Mouse (Mus musculus): ENCODE measurements around the gene Orc3. TPM values are rescaled to one million over a fixed set of nuclear protein-coding genes. Genes with fewer than 3 reads are reported as not detected.
"Not testable (repeated sequence)": the region's sequence is repeated elsewhere in the genome, so short reads cannot be mapped to it uniquely, and the experiment has no call there.

Orc3 gene
- polyA plus RNA-seq, 1 experiment from 2014 or later = 82.2 TPM

DNA sequence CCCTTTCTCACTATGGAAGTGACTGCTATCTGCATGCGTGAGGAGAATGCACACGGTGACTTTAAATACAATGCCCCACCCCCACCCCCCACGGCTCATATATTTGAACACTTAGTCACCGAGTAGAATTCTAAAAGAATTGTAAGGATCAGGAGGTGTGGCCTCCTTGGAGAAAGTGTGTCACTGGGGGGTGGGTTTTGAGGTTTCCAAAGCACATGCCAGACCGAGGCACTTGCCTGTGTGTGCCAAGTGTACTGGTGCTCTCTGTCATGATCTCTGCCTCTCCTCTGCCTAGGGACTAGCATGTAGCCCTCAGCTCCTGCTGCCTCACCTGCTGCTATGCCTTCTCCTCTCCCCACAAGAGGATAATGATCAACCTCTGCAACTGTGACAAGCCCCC lies 32.3 kb downstream of the Orc3 start:
- no peak for ATAC-seq (ENCODE audit: insufficient number of reproducible peaks, low FRiP score)
- 75% methylated on average over 5 of the region's 5 CpGs for WGBS
- H3K4me3 ChIP-seq = no peak overlapping the region
- peaks cover 16% of the 10 kb centered on the region for H3K4me1 ChIP-seq (replicated peaks)
- H3K4me2 ChIP-seq = no peak overlapping the region
- no peak overlapping the region for H3K27ac ChIP-seq (ENCODE audit: poor library complexity, severe bottlenecking)
- no peaks in the 10 kb centered on the region for H3K27me3 ChIP-seq (replicated peaks)
- no peaks in the 10 kb centered on the region for H3K9me3 ChIP-seq (replicated peaks)
- peaks cover 72% of the 10 kb centered on the region for H3K36me3 ChIP-seq
- H3K9ac ChIP-seq = no peak overlapping the region

DNA sequence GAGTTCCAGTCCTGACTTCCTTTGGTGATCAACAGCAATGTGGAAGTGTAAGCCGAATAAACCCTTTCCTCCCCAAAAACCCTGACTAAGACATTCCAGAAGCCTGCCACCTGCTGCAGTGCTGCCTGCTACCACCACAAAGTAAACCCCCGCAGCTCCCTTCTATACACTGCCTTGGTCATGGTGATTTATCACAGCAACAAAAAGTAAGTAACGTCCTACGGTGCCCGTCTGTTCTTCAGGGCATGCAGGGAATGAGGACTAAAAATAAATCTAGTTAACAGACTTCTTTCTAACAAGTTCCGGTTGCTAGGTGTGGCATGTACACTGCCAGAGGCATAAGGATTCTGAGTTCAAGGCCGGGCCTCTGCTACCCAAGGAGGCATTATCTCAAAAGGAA lies 32.8 kb downstream of the Orc3 start:
- H3K9ac ChIP-seq = no peak overlapping the region
- no peak overlapping the region; the same call in 1 of the 2 replicates for H3K27ac ChIP-seq (ENCODE audit: poor library complexity, severe bottlenecking)
- 64% methylated on average over 7 of the region's 7 CpGs for WGBS
- no peaks in the 10 kb centered on the region for H3K27me3 ChIP-seq (replicated peaks)
- ATAC-seq (ENCODE audit: insufficient number of reproducible peaks, low FRiP score) = no peak
- no peaks in the 10 kb centered on the region for H3K9me3 ChIP-seq (replicated peaks)
- peaks cover 74% of the 10 kb centered on the region for H3K36me3 ChIP-seq
- no peak overlapping the region for H3K4me2 ChIP-seq
- H3K4me1 ChIP-seq (replicated peaks) = peaks cover 16% of the 10 kb centered on the region
- no peak overlapping the region for H3K4me3 ChIP-seq

GRCm38 (mm10) chr4:34581489-34581888 lies 33.3 kb downstream of the Orc3 start:
- not testable (repeated sequence) for H3K9ac ChIP-seq; ATAC-seq (ENCODE audit: insufficient number of reproducible peaks, low FRiP score); H3K9me3 ChIP-seq (replicated peaks); H3K27ac ChIP-seq (ENCODE audit: poor library complexity, severe bottlenecking); H3K27me3 ChIP-seq (replicated peaks); H3K4me2 ChIP-seq; H3K4me3 ChIP-seq
- Histone ChIP-seq H3K36me3 (peaks cover 77% of the 10 kb centered on the region), H3K4me1 (replicated peaks) (peaks cover 16% of the 10 kb centered on the region)
- 73% methylated on average over 1 of the region's 1 CpGs for WGBS

- H3K27me3 ChIP-seq (replicated peaks) = no peaks in the 10 kb centered on the region
- no peak for ATAC-seq (ENCODE audit: insufficient number of reproducible peaks, low FRiP score)
- peaks cover 12% of the 10 kb centered on the region for H3K4me1 ChIP-seq (replicated peaks)
- no peaks in the 10 kb centered on the region for H3K9me3 ChIP-seq (replicated peaks)
- no peak overlapping the region for H3K4me3 ChIP-seq
- no peak overlapping the region for H3K4me2 ChIP-seq
- H3K36me3 ChIP-seq = peaks cover 87% of the 10 kb centered on the region
- H3K27ac ChIP-seq (ENCODE audit: poor library complexity, severe bottlenecking) = peak overlapping the region; percentile 47; the same call in 1 of the 2 replicates
- WGBS = 27% methylated on average over 1 of the region's 1 CpGs
- no peak overlapping the region for H3K9ac ChIP-seq
These were observed 35.5 kb downstream of the Orc3 start for GRCm38 (mm10) chr4:34579215-34579614.

- H3K9ac ChIP-seq = no peak overlapping the region
- ATAC-seq (ENCODE audit: insufficient number of reproducible peaks, low FRiP score) = no peak
- H3K9me3 ChIP-seq (replicated peaks) = no peaks in the 10 kb centered on the region
- H3K36me3 ChIP-seq = peaks cover 86% of the 10 kb centered on the region
- WGBS = 99% methylated on average over 2 of the region's 2 CpGs
- H3K4me3 ChIP-seq = no peak overlapping the region
- H3K4me1 ChIP-seq (replicated peaks) = peaks cover 6% of the 10 kb centered on the region
- H3K27ac ChIP-seq (ENCODE audit: poor library complexity, severe bottlenecking) = no peak overlapping the region
- no peaks in the 10 kb centered on the region for H3K27me3 ChIP-seq (replicated peaks)
- no peak overlapping the region for H3K4me2 ChIP-seq
These were observed 37.7 kb downstream of the Orc3 start for GRCm38 (mm10) chr4:34577028-34577427.

GRCm38 (mm10) chr4:34572876-34573275 lies 41.9 kb downstream of the Orc3 start:
- Histone ChIP-seq H3K27me3 (replicated peaks) (no peaks in the 10 kb centered on the region), H3K4me2 (no peak overlapping the region), H3K4me3 (no peak overlapping the region), H3K36me3 (peaks cover 87% of the 10 kb centered on the region), H3K27ac (ENCODE audit: poor library complexity, severe bottlenecking) (no peak overlapping the region), H3K9me3 (replicated peaks) (no peaks in the 10 kb centered on the region), H3K4me1 (replicated peaks) (no peaks in the 10 kb centered on the region), H3K9ac (no peak overlapping the region)
- 67% methylated on average over 2 of the region's 2 CpGs for WGBS
- ATAC-seq (ENCODE audit: insufficient number of reproducible peaks, low FRiP score) = no peak

DNA sequence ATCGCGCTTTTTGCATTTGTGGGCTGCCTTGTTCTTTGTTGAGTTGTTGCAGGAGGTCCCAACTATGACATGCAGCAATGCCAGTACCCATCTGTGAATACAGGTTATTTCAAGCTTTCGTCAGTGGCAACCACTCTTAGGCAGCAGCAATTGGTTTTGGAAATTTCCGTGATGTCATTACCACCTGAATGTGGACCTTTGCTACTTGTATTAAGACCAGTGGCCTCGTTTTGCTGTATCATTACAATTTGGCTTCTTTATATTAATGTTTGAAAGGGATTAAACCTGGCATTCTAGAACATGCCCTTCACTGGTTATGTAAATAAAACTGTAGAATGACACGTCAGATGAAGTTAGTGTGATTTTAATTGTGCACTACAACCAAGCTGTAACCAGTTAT lies 48.5 kb downstream of the Orc3 start:
- Histone ChIP-seq H3K36me3 (peaks cover 50% of the 10 kb centered on the region), H3K4me3 (no peak overlapping the region), H3K9ac (no peak overlapping the region), H3K4me2 (no peak overlapping the region), H3K4me1 (replicated peaks) (no peaks in the 10 kb centered on the region), H3K9me3 (replicated peaks) (no peaks in the 10 kb centered on the region), H3K27ac (ENCODE audit: poor library complexity, severe bottlenecking) (no peak overlapping the region), H3K27me3 (replicated peaks) (no peaks in the 10 kb centered on the region)
- no peak for ATAC-seq (ENCODE audit: insufficient number of reproducible peaks, low FRiP score)
- 86% methylated on average over 6 of the region's 6 CpGs for WGBS

DNA sequence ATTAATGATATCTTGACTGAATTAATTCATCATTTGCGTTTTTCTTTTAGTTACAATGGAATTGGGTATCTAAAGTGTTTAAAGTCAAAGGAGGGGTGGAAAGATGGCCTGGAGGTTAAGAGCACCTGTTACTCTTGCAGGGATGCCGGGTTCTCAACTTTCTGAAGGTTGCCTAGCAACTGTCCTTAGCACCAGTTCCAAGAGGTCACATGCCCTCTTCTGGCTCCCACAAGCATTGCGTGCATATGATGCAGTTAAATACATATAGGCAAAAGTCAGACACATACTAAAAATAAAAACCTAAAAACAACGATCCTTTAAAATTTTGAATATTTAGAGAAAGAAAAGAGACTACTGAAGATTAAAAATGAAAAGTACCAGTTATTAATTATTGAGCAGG lies 53.8 kb downstream of the Orc3 start:
- Histone ChIP-seq H3K9ac (no peak overlapping the region), H3K4me3 (no peak overlapping the region), H3K4me2 (no peak overlapping the region), H3K27ac (ENCODE audit: poor library complexity, severe bottlenecking) (no peak overlapping the region), H3K36me3 (peaks cover 10% of the 10 kb centered on the region), H3K4me1 (replicated peaks) (peaks cover 10% of the 10 kb centered on the region), H3K27me3 (replicated peaks) (no peaks in the 10 kb centered on the region), H3K9me3 (replicated peaks) (no peaks in the 10 kb centered on the region)
- WGBS = 56% methylated on average over 4 of the region's 4 CpGs
- no peak for ATAC-seq (ENCODE audit: insufficient number of reproducible peaks, low FRiP score)

DNA sequence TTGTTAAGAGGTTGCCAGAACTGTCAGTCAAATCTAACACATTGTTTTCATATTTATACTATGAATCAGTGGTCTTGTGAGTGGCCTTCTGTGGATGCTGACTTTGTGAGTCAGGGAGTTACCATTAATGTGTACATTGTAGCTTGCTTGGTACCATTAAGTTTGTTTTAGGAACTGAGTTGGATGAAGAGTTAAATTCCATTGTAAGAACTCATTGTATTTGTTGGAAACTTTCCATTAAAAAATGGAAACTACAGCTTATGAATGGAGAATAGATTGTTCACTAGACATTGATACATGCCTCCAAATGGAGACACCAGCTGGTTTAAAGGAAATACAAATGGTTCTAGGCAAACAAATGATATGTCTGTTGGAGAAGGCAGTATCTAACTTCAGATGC lies 58.6 kb downstream of the Orc3 start:
- Histone ChIP-seq H3K9ac (no peak overlapping the region), H3K4me1 (replicated peaks) (peaks cover 32% of the 10 kb centered on the region), H3K9me3 (replicated peaks) (no peaks in the 10 kb centered on the region), H3K27me3 (replicated peaks) (no peaks in the 10 kb centered on the region), H3K4me2 (no peak overlapping the region), H3K36me3 (peaks cover 5% of the 10 kb centered on the region; the same call in 1 of the 2 replicates), H3K4me3 (no peak overlapping the region), H3K27ac (ENCODE audit: poor library complexity, severe bottlenecking) (no peak overlapping the region)
- no peak for ATAC-seq (ENCODE audit: insufficient number of reproducible peaks, low FRiP score)

DNA sequence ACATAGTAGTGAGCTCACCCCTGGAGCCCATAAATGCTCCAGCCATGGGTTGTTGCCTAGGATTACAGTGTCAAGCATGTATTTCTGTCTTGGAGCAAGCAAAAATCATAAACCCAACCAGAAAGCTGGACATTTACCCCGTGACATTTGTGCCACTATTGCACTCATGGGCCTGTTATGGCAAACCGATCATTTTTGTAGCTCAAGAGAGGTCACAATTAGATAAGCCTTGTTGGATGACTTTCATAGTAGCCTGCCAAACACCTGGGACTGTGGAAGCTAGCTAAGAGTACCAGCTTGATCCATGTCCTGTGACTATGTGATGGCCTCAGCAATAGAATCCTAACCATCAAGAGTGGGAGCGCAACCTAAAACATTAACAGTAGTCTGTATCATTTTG lies 59.1 kb downstream of the Orc3 start:
- no peaks in the 10 kb centered on the region for H3K27me3 ChIP-seq (replicated peaks)
- no peak overlapping the region for H3K4me2 ChIP-seq
- H3K27ac ChIP-seq (ENCODE audit: poor library complexity, severe bottlenecking) = no peak overlapping the region
- H3K9me3 ChIP-seq (replicated peaks) = no peaks in the 10 kb centered on the region
- peaks cover 5% of the 10 kb centered on the region; the same call in 1 of the 2 replicates for H3K36me3 ChIP-seq
- no peak for ATAC-seq (ENCODE audit: insufficient number of reproducible peaks, low FRiP score)
- no peak overlapping the region for H3K4me3 ChIP-seq
- no peak overlapping the region for H3K9ac ChIP-seq
- 85% methylated on average over 3 of the region's 3 CpGs for WGBS
- H3K4me1 ChIP-seq (replicated peaks) = peaks cover 32% of the 10 kb centered on the region

DNA sequence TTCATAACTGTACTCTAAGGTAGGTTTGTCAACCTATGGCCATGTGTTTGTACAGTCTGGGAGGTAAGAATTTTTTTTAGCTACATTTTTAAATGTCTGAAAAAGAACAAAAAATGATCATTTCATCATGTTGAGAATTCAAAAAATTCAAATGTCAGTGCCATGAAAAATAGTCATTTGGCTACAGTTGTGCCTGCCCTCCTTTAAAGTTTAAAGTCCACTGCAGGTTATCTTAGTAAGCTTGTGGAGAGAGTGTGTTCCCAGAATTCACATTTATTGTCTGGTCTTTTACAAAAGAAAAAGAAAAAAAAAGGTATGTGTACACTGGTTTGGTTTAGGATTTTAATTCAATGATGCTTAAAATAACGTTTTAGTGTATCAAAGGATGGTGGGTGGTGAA lies 60.1 kb downstream of the Orc3 start:
- Histone ChIP-seq H3K9ac (no peak overlapping the region), H3K4me1 (replicated peaks) (peaks cover 32% of the 10 kb centered on the region), H3K27me3 (replicated peaks) (no peaks in the 10 kb centered on the region), H3K4me2 (no peak overlapping the region), H3K9me3 (replicated peaks) (no peaks in the 10 kb centered on the region), H3K36me3 (peaks cover 5% of the 10 kb centered on the region; the same call in 1 of the 2 replicates), H3K27ac (ENCODE audit: poor library complexity, severe bottlenecking) (no peak overlapping the region), H3K4me3 (no peak overlapping the region)
- WGBS = 73% methylated on average over 1 of the region's 1 CpGs
- no peak for ATAC-seq (ENCODE audit: insufficient number of reproducible peaks, low FRiP score)

- peaks cover 28% of the 10 kb centered on the region for H3K4me1 ChIP-seq (replicated peaks)
- peak overlapping the region; percentile 97 for H3K9ac ChIP-seq
- H3K27me3 ChIP-seq (replicated peaks) = no peaks in the 10 kb centered on the region
- peak overlapping the region; percentile 90 for H3K27ac ChIP-seq (ENCODE audit: poor library complexity, severe bottlenecking)
- peaks cover 5% of the 10 kb centered on the region; the same call in 1 of the 2 replicates for H3K36me3 ChIP-seq
- peak overlapping the region; percentile 80 for H3K4me2 ChIP-seq
- H3K4me3 ChIP-seq = peak overlapping the region; percentile 77
- H3K9me3 ChIP-seq (replicated peaks) = no peaks in the 10 kb centered on the region
- 18% methylated on average over 3 of the region's 3 CpGs for WGBS
- no peak for ATAC-seq (ENCODE audit: insufficient number of reproducible peaks, low FRiP score)
These were observed 62.8 kb downstream of the Orc3 start for GRCm38 (mm10) chr4:34551966-34552365.
